Mouse (Mus musculus): Measurements from ENCODE around the gene Glud1.
"Not testable (repeated sequence)": the region's sequence is repeated elsewhere in the genome, so short reads cannot be mapped to it uniquely, and the experiment has no call there.

The Glud1 gene

GRCm38 (mm10) chr14:34353326-34353725 lies 42.8 kb downstream of the Glud1 start:
- DNase-seq (ENCODE audit: low spot score): no peak

- DNase-seq (ENCODE audit: low spot score): no peak
These were observed 43.9 kb downstream of the Glud1 start for GRCm38 (mm10) chr14:34354456-34354855.

- DNase-seq (ENCODE audit: low spot score): no peak
These were observed 44.8 kb downstream of the Glud1 start, which contains the start of gene Fam25c for GRCm38 (mm10) chr14:34355301-34355700. Fam25c (minus strand) TSS chr14:34355433.

- DNase-seq (ENCODE audit: low spot score): no peak
These were observed 47.3 kb downstream of the Glud1 start for GRCm38 (mm10) chr14:34357671-34358455.

GRCm38 (mm10) chr14:34359676-34360244 lies 49.2 kb downstream of the Glud1 start:
- DNase-seq (ENCODE audit: low spot score): no peak

- no peak for DNase-seq (ENCODE audit: low spot score)
These were observed 49.7 kb downstream of the Glud1 start for GRCm38 (mm10) chr14:34360251-34360650.

GRCm38 (mm10) chr14:34362135-34362534 lies 51.6 kb downstream of the Glud1 start:
- no peak for DNase-seq (ENCODE audit: low spot score)

GRCm38 (mm10) chr14:34362726-34363445 lies 52.4 kb downstream of the Glud1 start:
- DNase-seq (ENCODE audit: low spot score): peak; percentile 25

- no peak for DNase-seq (ENCODE audit: low spot score)
These were observed 53.1 kb downstream of the Glud1 start for GRCm38 (mm10) chr14:34363490-34364253.

GRCm38 (mm10) chr14:34364254-34365146 lies 54.0 kb downstream of the Glud1 start:
- DNase-seq (ENCODE audit: low spot score): not testable (repeated sequence)

- DNase-seq (ENCODE audit: low spot score): no peak
These were observed 54.6 kb downstream of the Glud1 start for GRCm38 (mm10) chr14:34365147-34365507.

- no peak for DNase-seq (ENCODE audit: low spot score)
These were observed 59.7 kb downstream of the Glud1 start for GRCm38 (mm10) chr14:34370203-34370602.

- DNase-seq (ENCODE audit: low spot score): no peak
These were observed 60.4 kb downstream of the Glud1 start for GRCm38 (mm10) chr14:34370921-34371320.

- no peak for DNase-seq (ENCODE audit: low spot score)
These were observed 61.2 kb downstream of the Glud1 start for GRCm38 (mm10) chr14:34371763-34372162.

- DNase-seq (ENCODE audit: low spot score): no peak
These were observed 62.1 kb downstream of the Glud1 start for GRCm38 (mm10) chr14:34372646-34373045.

GRCm38 (mm10) chr14:34373581-34373980 lies 63.1 kb downstream of the Glud1 start:
- no peak for DNase-seq (ENCODE audit: low spot score)

- no peak for DNase-seq (ENCODE audit: low spot score)
These were observed 64.0 kb downstream of the Glud1 start, which contains the start of gene Sncg for GRCm38 (mm10) chr14:34374577-34374976. Sncg (minus strand) TSS chr14:34374789.

GRCm38 (mm10) chr14:34375415-34375904 lies 64.9 kb downstream of the Glud1 start, which contains the start of gene Mmrn2:
Mmrn2 (plus strand) TSS chr14:34375465.
- DNase-seq (ENCODE audit: low spot score): no peak

GRCm38 (mm10) chr14:34375941-34376340 lies 65.4 kb downstream of the Glud1 start:
- DNase-seq (ENCODE audit: low spot score): no peak

GRCm38 (mm10) chr14:34377121-34377520 lies 66.6 kb downstream of the Glud1 start:
- no peak for DNase-seq (ENCODE audit: low spot score)
